Mouse (Mus musculus): ENCODE measurements at regions not wholly inside any gene's neighbourhood (a gene's known extent, or its start where the extent isn't known, plus 50 kb on each side); places are given as distances from the start of the nearest gene placed in this dataset.
A peak's percentile ranks its signal among the peaks of the same experiment; 100 is the strongest.

GRCm38 (mm10) chr8:10798444-10798843, 209.8 kb downstream of the Irs2 start:
- Histone ChIP-seq H3K4me3 (no peak overlapping the region), H3K27me3 (ENCODE audit: insufficient read depth, poor library complexity, severe bottlenecking) (no peaks in the 10 kb centered on the region), H3K36me3 (no peaks in the 10 kb centered on the region), H3K27ac (no peak overlapping the region), H3K9me3 (no peaks in the 10 kb centered on the region), H3K4me1 (peaks cover 15% of the 10 kb centered on the region)
- WGBS: 77% methylated on average over 1 of the region's 1 CpGs
- DNase-seq (ENCODE audit: low spot score): no peak

GRCm38 (mm10) chr8:10794367-10795189, 213.7 kb downstream of the Irs2 start:
- H3K9me3 ChIP-seq: no peaks in the 10 kb centered on the region
- WGBS: 74% methylated on average over 10 of the region's 10 CpGs
- H3K4me3 ChIP-seq: no peak overlapping the region
- DNase-seq (ENCODE audit: low spot score): no peak
- no peaks in the 10 kb centered on the region for H3K36me3 ChIP-seq
- H3K4me1 ChIP-seq: no peaks in the 10 kb centered on the region
- H3K27ac ChIP-seq: no peak overlapping the region
- H3K27me3 ChIP-seq (ENCODE audit: insufficient read depth, poor library complexity, severe bottlenecking): no peaks in the 10 kb centered on the region

- WGBS: 91% methylated on average over 9 of the region's 9 CpGs
- no peaks in the 10 kb centered on the region for H3K4me1 ChIP-seq
- no peak overlapping the region for H3K4me3 ChIP-seq
- peak; percentile 47 for DNase-seq (ENCODE audit: low spot score)
- H3K27ac ChIP-seq: no peak overlapping the region
- H3K36me3 ChIP-seq: no peaks in the 10 kb centered on the region
- H3K27me3 ChIP-seq (ENCODE audit: insufficient read depth, poor library complexity, severe bottlenecking): no peaks in the 10 kb centered on the region
- no peaks in the 10 kb centered on the region for H3K9me3 ChIP-seq
Observed at GRCm38 (mm10) chr8:10793670-10794366, 214.4 kb downstream of the Irs2 start.

- Histone ChIP-seq H3K9me3 (no peaks in the 10 kb centered on the region), H3K4me3 (no peak overlapping the region), H3K36me3 (no peaks in the 10 kb centered on the region), H3K27ac (no peak overlapping the region), H3K4me1 (no peaks in the 10 kb centered on the region), H3K27me3 (ENCODE audit: insufficient read depth, poor library complexity, severe bottlenecking) (no peaks in the 10 kb centered on the region)
- 75% methylated on average over 8 of the region's 8 CpGs for WGBS
- DNase-seq (ENCODE audit: low spot score): peak; percentile 50
Observed at GRCm38 (mm10) chr8:10788496-10789200, 219.6 kb downstream of the Irs2 start.

GRCm38 (mm10) chr8:10785801-10786200, 222.5 kb downstream of the Irs2 start:
- 87% methylated on average over 4 of the region's 4 CpGs for WGBS
- no peaks in the 10 kb centered on the region for H3K9me3 ChIP-seq
- peak; percentile 30 for DNase-seq (ENCODE audit: low spot score)
- H3K27ac ChIP-seq: no peak overlapping the region
- H3K4me3 ChIP-seq: no peak overlapping the region
- no peaks in the 10 kb centered on the region for H3K4me1 ChIP-seq
- H3K27me3 ChIP-seq (ENCODE audit: insufficient read depth, poor library complexity, severe bottlenecking): no peaks in the 10 kb centered on the region
- no peaks in the 10 kb centered on the region for H3K36me3 ChIP-seq

- Histone ChIP-seq H3K27me3 (ENCODE audit: insufficient read depth, poor library complexity, severe bottlenecking) (no peaks in the 10 kb centered on the region), H3K27ac (no peak overlapping the region), H3K4me3 (no peak overlapping the region), H3K4me1 (no peaks in the 10 kb centered on the region), H3K9me3 (no peaks in the 10 kb centered on the region), H3K36me3 (no peaks in the 10 kb centered on the region)
- peak; percentile 62 for DNase-seq (ENCODE audit: low spot score)
- WGBS: 86% methylated on average over 4 of the region's 4 CpGs
Observed at GRCm38 (mm10) chr8:10785311-10785710, 222.9 kb downstream of the Irs2 start.

GRCm38 (mm10) chr8:10784481-10784880, 223.8 kb downstream of the Irs2 start:
- 38% methylated on average over 1 of the region's 1 CpGs for WGBS
- Histone ChIP-seq H3K27me3 (ENCODE audit: insufficient read depth, poor library complexity, severe bottlenecking) (no peaks in the 10 kb centered on the region), H3K4me1 (no peaks in the 10 kb centered on the region)

GRCm38 (mm10) chr8:10781860-10782259, 226.4 kb downstream of the Irs2 start:
- no peak for DNase-seq (ENCODE audit: low spot score)

More at GRCm38 (mm10) chr8:10784481-10784880, 223.8 kb downstream of the Irs2 start:
- Histone ChIP-seq H3K27ac (no peak overlapping the region), H3K9me3 (no peaks in the 10 kb centered on the region), H3K36me3 (no peaks in the 10 kb centered on the region), H3K4me3 (no peak overlapping the region)
- DNase-seq (ENCODE audit: low spot score): peak; percentile 61

GRCm38 (mm10) chr8:10779636-10780035, 228.6 kb downstream of the Irs2 start:
- WGBS: 80% methylated on average over 7 of the region's 7 CpGs

More at GRCm38 (mm10) chr8:10781860-10782259, 226.4 kb downstream of the Irs2 start:
- H3K4me1 ChIP-seq: no peaks in the 10 kb centered on the region
- WGBS: 81% methylated on average over 6 of the region's 6 CpGs
- no peak overlapping the region for H3K27ac ChIP-seq
- H3K4me3 ChIP-seq: no peak overlapping the region
- H3K27me3 ChIP-seq (ENCODE audit: insufficient read depth, poor library complexity, severe bottlenecking): no peaks in the 10 kb centered on the region
- H3K9me3 ChIP-seq: no peaks in the 10 kb centered on the region
- H3K36me3 ChIP-seq: no peaks in the 10 kb centered on the region

GRCm38 (mm10) chr8:10775202-10776010, 232.9 kb downstream of the Irs2 start:
- H3K36me3 ChIP-seq: no peaks in the 10 kb centered on the region
- 74% methylated on average over 8 of the region's 8 CpGs for WGBS
- H3K27me3 ChIP-seq (ENCODE audit: insufficient read depth, poor library complexity, severe bottlenecking): no peaks in the 10 kb centered on the region
- no peak overlapping the region for H3K27ac ChIP-seq
- DNase-seq (ENCODE audit: low spot score): peak; percentile 42
- no peaks in the 10 kb centered on the region for H3K4me1 ChIP-seq
- H3K4me3 ChIP-seq: no peak overlapping the region
- no peaks in the 10 kb centered on the region for H3K9me3 ChIP-seq

More at GRCm38 (mm10) chr8:10779636-10780035, 228.6 kb downstream of the Irs2 start:
- H3K27me3 ChIP-seq (ENCODE audit: insufficient read depth, poor library complexity, severe bottlenecking): no peaks in the 10 kb centered on the region
- no peaks in the 10 kb centered on the region for H3K36me3 ChIP-seq
- H3K4me1 ChIP-seq: no peaks in the 10 kb centered on the region
- H3K9me3 ChIP-seq: no peaks in the 10 kb centered on the region
- H3K27ac ChIP-seq: no peak overlapping the region
- peak; percentile 57 for DNase-seq (ENCODE audit: low spot score)
- no peak overlapping the region for H3K4me3 ChIP-seq

GRCm38 (mm10) chr8:10774778-10775177, 233.5 kb downstream of the Irs2 start:
- H3K4me3 ChIP-seq: no peak overlapping the region
- H3K27ac ChIP-seq: no peak overlapping the region
- H3K27me3 ChIP-seq (ENCODE audit: insufficient read depth, poor library complexity, severe bottlenecking): no peaks in the 10 kb centered on the region
- no peaks in the 10 kb centered on the region for H3K4me1 ChIP-seq
- 81% methylated on average over 3 of the region's 3 CpGs for WGBS
- peak; percentile 17 for DNase-seq (ENCODE audit: low spot score)
- no peaks in the 10 kb centered on the region for H3K36me3 ChIP-seq
- no peaks in the 10 kb centered on the region for H3K9me3 ChIP-seq

GRCm38 (mm10) chr8:10768181-10768580, 240.1 kb downstream of the Irs2 start:
- Histone ChIP-seq H3K27me3 (ENCODE audit: insufficient read depth, poor library complexity, severe bottlenecking) (no peaks in the 10 kb centered on the region), H3K4me1 (no peaks in the 10 kb centered on the region), H3K36me3 (no peaks in the 10 kb centered on the region), H3K27ac (no peak overlapping the region), H3K4me3 (no peak overlapping the region), H3K9me3 (no peaks in the 10 kb centered on the region)
- DNase-seq (ENCODE audit: low spot score): peak; percentile 25
- WGBS: 72% methylated on average over 4 of the region's 4 CpGs

All from heart, embryonic 10.5 days (tissue).